Mouse (Mus musculus): ENCODE results near the gene Bax. TPM values are rescaled to one million over a fixed set of nuclear protein-coding genes. Genes with fewer than 3 reads are reported as not detected.

The Bax gene
- total RNA-seq, 2 experiments from 2014 or later, result 14.2 to 16.6 TPM

DNA sequence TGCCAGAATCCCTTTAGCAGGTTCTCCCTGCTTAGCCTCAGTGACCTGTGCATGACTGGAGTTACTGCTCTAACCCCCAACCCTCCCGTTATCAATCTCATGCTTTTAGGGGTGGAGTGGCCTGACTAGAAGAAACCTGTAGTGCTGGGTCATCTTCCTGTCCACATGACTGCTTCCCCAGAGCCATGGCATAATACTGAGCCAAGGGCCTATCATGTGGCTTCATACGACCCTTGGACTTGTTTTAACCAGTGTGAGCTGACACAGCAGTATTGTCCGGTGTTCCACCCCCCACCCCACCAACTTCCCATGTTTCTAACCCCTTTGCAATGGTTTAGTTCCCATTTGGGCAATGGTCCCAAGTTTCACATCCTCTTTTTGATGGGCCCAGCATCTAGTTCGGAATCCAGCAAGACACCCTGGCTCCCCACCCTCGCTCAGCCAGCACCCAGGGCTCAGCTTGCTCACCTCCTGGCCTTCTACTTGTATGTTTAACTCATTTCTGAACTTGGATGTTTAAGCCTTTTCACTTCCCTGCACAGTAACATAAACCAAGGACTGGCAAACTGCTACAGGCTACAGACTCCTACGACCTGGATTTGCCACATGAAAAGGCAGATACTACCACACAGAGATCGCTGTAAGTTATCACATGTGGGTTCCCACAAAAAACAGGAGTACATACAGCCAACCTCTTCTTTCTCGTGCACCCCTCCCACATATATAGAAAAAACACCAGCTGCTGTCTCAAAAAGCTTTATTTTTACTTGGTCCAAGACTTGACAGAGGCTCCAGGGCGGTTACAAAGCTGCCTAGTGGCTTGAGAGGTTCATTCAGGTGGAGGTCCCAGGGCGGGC is 9.3 kb downstream of the Bax start:
- DNase-seq (ENCODE audit: low spot score), result peak; percentile 65

- no peak for DNase-seq (ENCODE audit: low spot score)
These were observed 9.9 kb downstream of the Bax start for GRCm38 (mm10) chr7:45456721-45457203.

DNA sequence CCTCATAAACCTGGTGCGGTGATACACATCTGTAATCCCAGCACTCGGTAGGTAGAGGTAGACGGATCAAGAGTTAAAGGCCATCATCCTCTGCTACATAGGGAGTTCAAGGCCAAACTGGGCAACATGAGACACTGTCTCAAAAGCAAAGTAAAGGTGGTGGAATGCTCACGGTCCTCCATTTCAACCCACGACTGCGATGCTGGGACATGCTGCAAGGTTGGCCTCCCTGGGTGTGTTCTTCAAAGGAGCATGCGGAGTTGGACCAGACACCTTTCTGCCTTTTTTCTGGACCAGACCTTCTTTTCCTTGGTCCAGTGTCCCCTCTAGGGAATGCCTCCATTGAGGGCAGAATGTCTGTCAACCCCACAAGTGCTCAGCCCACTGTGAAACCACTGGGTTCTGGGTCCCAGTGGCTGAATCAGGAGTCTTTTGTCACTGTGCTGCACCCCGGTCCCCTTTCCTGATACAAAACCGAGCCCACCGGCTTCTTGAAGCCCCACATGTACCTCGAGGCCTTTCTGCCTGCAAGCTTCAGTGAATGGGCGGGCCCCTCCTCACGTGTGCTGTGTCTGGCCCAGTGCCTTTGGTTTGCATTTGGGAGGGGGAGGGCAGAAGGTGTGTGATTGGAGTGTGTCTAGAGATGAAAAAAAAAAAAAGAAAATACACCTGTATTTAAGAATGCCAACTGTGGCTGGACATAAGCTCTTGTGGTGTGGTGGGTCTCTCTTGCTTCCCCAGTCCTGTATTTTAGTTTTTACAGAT is 10.6 kb downstream of the Bax start:
- no peak for DNase-seq (ENCODE audit: low spot score)

- DNase-seq (ENCODE audit: low spot score), result no peak
These were observed 11.7 kb downstream of the Bax start for GRCm38 (mm10) chr7:45454971-45455370.

- DNase-seq (ENCODE audit: low spot score), result peak; percentile 85
These were observed 15.2 kb downstream of the Bax start for GRCm38 (mm10) chr7:45451344-45451982.

DNA sequence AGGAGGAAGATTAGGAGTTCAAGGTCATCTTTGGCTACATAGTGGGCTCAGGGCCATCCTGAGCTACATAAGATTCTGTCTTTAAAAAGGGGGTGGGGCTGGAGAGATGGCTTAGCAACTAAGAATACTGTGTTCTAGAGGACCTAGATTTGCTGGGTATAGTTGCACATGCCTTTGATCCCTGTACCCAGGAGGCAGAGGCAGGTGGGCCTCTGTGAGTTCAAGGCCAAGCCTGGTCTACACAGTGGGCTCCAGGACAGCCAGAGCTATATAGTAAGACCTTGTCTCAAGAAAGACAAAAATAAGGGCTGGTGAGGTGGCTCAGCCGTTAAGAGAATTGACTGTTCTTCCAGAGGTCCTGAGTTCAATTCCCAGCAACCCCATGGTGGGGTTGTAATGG is 16.7 kb downstream of the Bax start:
- DNase-seq (ENCODE audit: low spot score), result no peak

DNA sequence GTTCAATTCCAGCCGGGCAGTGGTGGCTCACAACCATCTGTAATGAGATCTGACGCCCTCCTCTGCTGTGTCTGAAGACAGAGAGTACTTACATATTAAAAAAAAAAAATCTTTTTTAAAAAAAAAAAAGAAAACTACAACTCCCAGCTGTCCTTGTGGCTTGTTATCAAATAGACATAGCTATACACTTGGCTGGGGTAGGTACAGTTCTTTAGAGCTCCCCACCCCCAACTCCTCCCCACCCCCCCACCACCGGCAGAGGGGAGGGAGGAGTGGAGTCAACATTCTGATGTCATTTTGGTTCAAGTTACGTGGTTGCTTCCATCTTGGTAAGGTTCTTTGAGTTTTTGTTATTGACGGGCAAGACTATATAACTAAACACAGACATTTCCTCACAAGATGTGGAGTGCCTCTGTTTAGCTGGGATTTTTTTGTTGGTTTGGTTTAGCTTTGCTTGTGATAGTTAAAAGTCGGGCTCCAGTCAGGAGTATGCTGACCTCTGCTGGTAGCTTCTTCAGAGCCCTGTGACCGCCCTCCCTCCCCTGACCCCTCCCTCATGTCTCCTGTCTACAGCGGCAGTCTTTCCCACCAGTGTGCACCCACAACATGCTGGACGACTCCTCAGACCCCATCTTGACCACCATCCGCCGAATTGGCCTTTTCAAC is 19.2 kb downstream of the Bax start:
- no peak for DNase-seq (ENCODE audit: low spot score)

- no peak for DNase-seq (ENCODE audit: low spot score)
These were observed 20.1 kb downstream of the Bax start for GRCm38 (mm10) chr7:45446589-45446988.

DNA sequence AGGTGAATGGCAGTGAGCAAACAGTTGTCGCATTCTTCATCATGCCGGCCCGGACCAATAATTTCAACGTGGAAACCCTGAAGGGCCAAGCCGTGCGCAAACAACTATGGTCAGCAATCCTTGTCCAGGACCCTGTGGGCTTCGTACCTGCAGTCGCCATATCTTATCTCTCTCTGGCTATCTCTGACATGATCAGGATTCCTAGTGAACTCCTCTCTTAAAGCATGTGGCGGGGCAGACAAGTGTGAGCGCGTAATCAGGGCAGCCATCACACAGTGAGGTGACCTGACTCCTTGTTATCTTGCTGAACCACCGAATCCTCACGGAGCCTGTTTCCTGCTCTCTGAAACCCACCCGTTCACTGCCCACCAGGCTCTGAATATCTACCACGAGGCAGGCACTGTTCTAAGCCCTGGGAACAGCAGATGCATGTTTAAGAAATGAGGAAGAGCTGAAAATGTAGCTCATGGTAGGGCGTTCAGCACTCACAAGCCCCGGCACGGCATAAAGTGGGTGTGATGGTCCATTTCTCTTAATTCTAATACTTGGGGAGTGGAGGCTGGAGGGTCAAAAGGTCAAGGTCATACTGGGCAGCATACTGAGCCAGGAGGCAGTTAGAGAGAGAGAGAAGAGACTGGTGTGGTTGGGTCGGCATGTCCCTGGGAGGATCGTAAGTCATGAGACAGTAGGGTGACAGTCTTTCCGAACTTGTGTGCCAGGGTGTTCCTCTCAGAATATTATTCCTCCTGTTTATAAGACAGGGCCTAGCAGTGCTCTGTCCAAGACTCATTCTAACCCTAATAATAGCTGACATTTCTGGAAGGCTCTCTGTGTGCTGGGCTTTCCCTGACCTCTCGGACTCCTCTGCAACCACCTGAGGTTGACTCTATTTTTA is 22.9 kb downstream of the Bax start:
- peak; percentile 76 for DNase-seq (ENCODE audit: low spot score)

GRCm38 (mm10) chr7:45437521-45438276 is 29.0 kb downstream of the Bax start, which contains the start of gene Ruvbl2:
TSS of gene Ruvbl2 (minus strand) at chr7:45438096.
- DNase-seq (ENCODE audit: low spot score), result peak; percentile 85

DNA sequence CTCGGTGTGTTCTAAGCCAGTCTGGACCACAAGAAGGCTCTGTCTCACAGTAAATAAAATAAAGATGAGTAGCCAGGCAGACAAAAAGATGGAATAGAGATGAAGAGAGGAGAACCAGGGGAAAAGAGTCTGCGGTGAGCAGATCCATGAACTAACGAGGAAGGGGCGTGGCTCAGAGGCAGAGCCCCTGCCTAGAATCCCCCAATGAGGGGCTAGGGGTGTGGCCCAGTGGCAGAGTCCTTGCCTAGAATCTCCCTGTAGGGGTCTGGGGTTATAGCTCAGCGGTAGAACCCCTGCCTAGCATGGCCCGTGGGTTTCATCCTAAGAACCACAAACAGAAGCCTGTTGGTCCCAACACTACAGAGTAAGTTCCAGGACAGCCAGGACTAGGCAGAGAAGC is 29.7 kb downstream of the Bax start:
- no peak for DNase-seq (ENCODE audit: low spot score)

DNA sequence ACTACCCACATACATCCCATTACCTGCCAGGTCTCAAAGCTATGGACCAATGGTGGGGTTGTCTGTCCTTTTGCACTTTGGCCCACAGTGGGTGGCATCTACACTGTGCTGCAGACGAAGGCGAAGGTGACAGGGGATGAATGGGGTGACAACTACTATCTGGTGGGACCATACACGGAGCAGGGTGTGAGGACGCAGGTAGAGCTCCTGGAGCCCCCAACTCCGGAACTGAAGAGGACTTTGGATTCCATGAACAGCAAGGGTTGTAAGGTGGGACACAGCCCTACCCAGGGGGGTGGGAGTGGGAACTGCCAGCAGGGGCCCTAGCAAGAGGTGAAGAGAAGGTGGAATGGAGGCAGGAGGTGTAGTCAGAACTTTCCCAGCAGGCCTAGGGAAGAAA is 30.3 kb downstream of the Bax start:
- no peak for DNase-seq (ENCODE audit: low spot score)

GRCm38 (mm10) chr7:45435038-45435437 is 31.7 kb downstream of the Bax start:
- no peak for DNase-seq (ENCODE audit: low spot score)

GRCm38 (mm10) chr7:45434203-45435015 is 32.3 kb downstream of the Bax start, which contains the start of gene Gys1:
TSS of gene Gys1 (plus strand) at chr7:45434844.
- peak; percentile 100 for DNase-seq (ENCODE audit: low spot score)

DNA sequence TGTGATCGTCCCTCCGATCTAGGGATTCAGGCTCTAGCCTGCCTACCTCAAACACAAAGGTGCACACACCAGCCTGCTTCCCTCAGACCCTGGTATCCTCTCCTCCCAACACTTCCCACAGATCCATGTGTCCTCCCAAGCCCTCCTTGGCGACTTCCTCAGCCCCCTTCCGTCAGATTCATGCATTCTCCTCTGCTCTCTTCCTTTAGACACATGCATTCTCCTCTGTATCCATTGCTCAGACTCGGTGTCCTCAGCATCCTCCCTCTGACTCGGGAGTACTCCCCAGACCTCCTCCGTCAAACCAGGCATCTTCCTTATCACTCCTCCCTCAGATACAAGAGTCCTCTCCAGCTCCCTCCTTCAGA is 32.9 kb downstream of the Bax start:
- DNase-seq (ENCODE audit: low spot score), result no peak

DNA sequence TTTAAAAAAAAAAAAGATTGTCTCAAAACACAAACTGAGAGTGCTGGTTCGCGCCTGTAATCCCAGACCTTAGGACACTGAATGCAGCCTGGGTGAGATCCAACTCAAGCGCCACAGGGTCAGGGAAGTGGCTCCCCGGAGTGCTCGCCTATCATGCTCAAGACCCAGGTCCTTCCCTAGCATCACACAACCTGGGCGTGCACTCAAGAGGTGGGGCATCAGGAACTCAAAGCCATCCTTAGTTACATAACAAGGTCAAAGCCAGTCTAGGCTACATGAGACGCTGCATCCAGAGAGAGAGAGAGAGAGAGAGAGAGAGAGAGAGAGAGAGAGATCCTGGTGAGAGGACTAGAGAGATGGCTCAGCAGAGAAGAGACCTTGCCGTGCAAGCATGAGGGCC is 40.1 kb downstream of the Bax start:
- DNase-seq (ENCODE audit: low spot score), result no peak

GRCm38 (mm10) chr7:45421194-45421593 is 45.5 kb downstream of the Bax start:
- no peak for DNase-seq (ENCODE audit: low spot score)

DNA sequence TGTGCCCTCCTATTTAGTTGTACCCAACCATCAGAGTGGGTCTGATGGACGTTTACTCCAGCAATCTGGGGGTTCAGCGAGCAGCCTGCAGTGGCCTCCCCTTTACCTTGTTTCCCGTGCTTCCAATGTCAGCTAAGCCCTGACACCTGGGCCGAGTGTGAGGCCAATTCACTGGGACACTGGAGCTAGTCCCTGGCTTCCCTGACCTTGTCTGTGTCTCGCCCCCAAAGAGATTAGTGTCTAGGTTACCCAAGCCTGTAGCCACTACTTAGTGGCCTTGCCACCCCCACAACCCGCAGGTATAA is 46.1 kb downstream of the Bax start, which contains the start of gene Lhb:
TSS of gene Lhb (plus strand) at position 206 of the 305 bp plus-strand sequence.
- no peak for DNase-seq (ENCODE audit: low spot score)
